Mouse (Mus musculus): ENCODE data around the gene Pilrb2. TPM values are rescaled to one million over a fixed set of nuclear protein-coding genes. Genes with fewer than 3 reads are reported as not detected.

The Pilrb2 gene
- polyA plus RNA-seq, 1 experiment from 2014 or later = 0.55 TPM

Other genes with a start within 250 kb of the Pilrb2 start
- 0.11 and 0.28 TPM in 2 replicates for gene Fbxo24, start 242.8 kb downstream of the Pilrb2 start, polyA plus RNA-seq (2014; fragmentation: Nextera tagmentation; extraction: Ambion mirVana)
- gene Lrch4, start 242.7 kb downstream of the Pilrb2 start, polyA plus RNA-seq (2014; fragmentation: Nextera tagmentation; extraction: Ambion mirVana) = 31.2 and 35.3 TPM in 2 replicates
- 9.2 and 10.1 TPM in 2 replicates for gene Gm20605, start 242.6 kb downstream of the Pilrb2 start, polyA plus RNA-seq (2014; fragmentation: Nextera tagmentation; extraction: Ambion mirVana)
- gene Sap25, start 230.5 kb downstream of the Pilrb2 start, polyA plus RNA-seq (2014; fragmentation: Nextera tagmentation; extraction: Ambion mirVana) = 6.9 and 10.2 TPM in 2 replicates
- gene Irs3, start 226.1 kb downstream of the Pilrb2 start, polyA plus RNA-seq (2014; fragmentation: Nextera tagmentation; extraction: Ambion mirVana) = 0.08 TPM in 1 of 2 replicates, not detected in the other
- gene Agfg2, start 187.1 kb downstream of the Pilrb2 start, polyA plus RNA-seq (2014; fragmentation: Nextera tagmentation; extraction: Ambion mirVana) = 16.0 and 16.4 TPM in 2 replicates
- gene Nyap1, start 130.2 kb downstream of the Pilrb2 start, polyA plus RNA-seq (2014; fragmentation: Nextera tagmentation; extraction: Ambion mirVana) = 1.5 and 1.9 TPM in 2 replicates
- 121 and 125 TPM in 2 replicates for gene Tsc22d4, start 126.1 kb downstream of the Pilrb2 start, polyA plus RNA-seq (2014; fragmentation: Nextera tagmentation; extraction: Ambion mirVana)
- gene Ppp1r35, start 93.0 kb downstream of the Pilrb2 start, polyA plus RNA-seq (2014; fragmentation: Nextera tagmentation; extraction: Ambion mirVana) = 25.5 and 35.4 TPM in 2 replicates
- 12.1 and 15.4 TPM in 2 replicates for gene Mepce, start 84.2 kb downstream of the Pilrb2 start, polyA plus RNA-seq (2014; fragmentation: Nextera tagmentation; extraction: Ambion mirVana)
- gene Zcwpw1, start 84.0 kb downstream of the Pilrb2 start, polyA plus RNA-seq (2014; fragmentation: Nextera tagmentation; extraction: Ambion mirVana) = 14.4 and 17.9 TPM in 2 replicates
- 2.5 and 3.0 TPM in 2 replicates for gene Pilra, start 35.5 kb downstream of the Pilrb2 start, polyA plus RNA-seq (2014; fragmentation: Nextera tagmentation; extraction: Ambion mirVana)
- 0.66 and 1.4 TPM in 2 replicates for gene Pilrb1, start 13.7 kb downstream of the Pilrb2 start, polyA plus RNA-seq (2014; fragmentation: Nextera tagmentation; extraction: Ambion mirVana)
- gene Cyp3a13, start 49.8 kb upstream of the Pilrb2 start, polyA plus RNA-seq (2014; fragmentation: Nextera tagmentation; extraction: Ambion mirVana) = 13.2 and 13.6 TPM in 2 replicates
- gene Gjc3, start 91.3 kb upstream of the Pilrb2 start, polyA plus RNA-seq (2014; fragmentation: Nextera tagmentation; extraction: Ambion mirVana) = 0.19 and 0.38 TPM in 2 replicates
- gene Azgp1, start 109.7 kb upstream of the Pilrb2 start, polyA plus RNA-seq (2014; fragmentation: Nextera tagmentation; extraction: Ambion mirVana) = not detected in 2 replicates
- not detected in 2 replicates for gene Smok3a, start 149.4 kb upstream of the Pilrb2 start, polyA plus RNA-seq (2014; fragmentation: Nextera tagmentation; extraction: Ambion mirVana)
- gene Smok3b, start 149.6 kb upstream of the Pilrb2 start, polyA plus RNA-seq (2014; fragmentation: Nextera tagmentation; extraction: Ambion mirVana) = not detected in 2 replicates
- gene Smok3c, start 181.4 kb upstream of the Pilrb2 start, polyA plus RNA-seq (2014; fragmentation: Nextera tagmentation; extraction: Ambion mirVana) = not detected in 2 replicates
- gene Zkscan1, start 213.3 kb upstream of the Pilrb2 start, polyA plus RNA-seq (2014; fragmentation: Nextera tagmentation; extraction: Ambion mirVana) = 24.5 and 26.3 TPM in 2 replicates
- 53.6 and 66.2 TPM in 2 replicates for gene Zscan21, start 245.1 kb upstream of the Pilrb2 start, polyA plus RNA-seq (2014; fragmentation: Nextera tagmentation; extraction: Ambion mirVana)